Mouse (Mus musculus) neural tube, embryonic 11.5 days (tissue): ENCODE results near the gene Tcte3. TPM values are rescaled to one million over a fixed set of nuclear protein-coding genes. Genes with fewer than 3 reads are reported as not detected.
"Not testable (repeated sequence)": the region's sequence is repeated elsewhere in the genome, so short reads cannot be mapped to it uniquely, and the experiment has no call there.

ENCODE experiments used
- ATAC-seq: fragments of 200-750 bp; cut with Nextera tagmentation; 2 replicates; pipeline ENCODE4 v1.8.0; 2017; ENCODE audit warnings: moderate number of reproducible peaks, mild to moderate bottlenecking, moderate TSS enrichment, moderate library complexity; ENCODE audit not compliant: insufficient read depth, low FRiP score, low TSS enrichment
- DNase-seq: peaks from one replicate; pipeline ENCODE4 v3.0.0-alpha.2; 2015; ENCODE audit warnings: low spot score
- H3K27ac ChIP-seq: fragments of 300-500 bp; sonication (generic); 2 replicates; pipeline ENCODE4 v1.5.1; 2014; ENCODE audit warnings: low read depth, mild to moderate bottlenecking, low read length
- H3K27me3 ChIP-seq: fragments of 300-500 bp; sonication (generic); 2 replicates; pipeline ENCODE4 v1.6.1; 2014; ENCODE audit warnings: mild to moderate bottlenecking, low read length, mixed read lengths; ENCODE audit not compliant: control insufficient read depth, insufficient read depth
- H3K36me3 ChIP-seq: fragments of 300-500 bp; sonication (generic); 2 replicates; pipeline ENCODE4 v1.6.1; 2014; ENCODE audit warnings: mild to moderate bottlenecking, low read length, moderate library complexity, mixed read lengths; ENCODE audit not compliant: control insufficient read depth, insufficient read depth
- H3K4me1 ChIP-seq: fragments of 300-500 bp; sonication (generic); 2 replicates; pipeline ENCODE4 v1.6.1; 2014; ENCODE audit warnings: low read length, mixed read lengths; ENCODE audit not compliant: control insufficient read depth, insufficient read depth
- H3K4me2 ChIP-seq: fragments of 300-500 bp; sonication (generic); 2 replicates; pipeline ENCODE4 v1.6.1; 2014; ENCODE audit warnings: low read depth, mild to moderate bottlenecking, moderate library complexity
- H3K4me3 ChIP-seq: fragments of 300-500 bp; sonication (generic); 2 replicates; pipeline ENCODE4 v1.5.1; 2014; ENCODE audit warnings: low read depth, low read length
- H3K9ac ChIP-seq: fragments of 300-500 bp; sonication (generic); 2 replicates; pipeline ENCODE4 v1.6.1; 2014; ENCODE audit warnings: mild to moderate bottlenecking, low read length
- H3K9me3 ChIP-seq: fragments of 300-500 bp; sonication (generic); 2 replicates; pipeline ENCODE4 v1.6.1; 2016; ENCODE audit warnings: low read length; ENCODE audit not compliant: control insufficient read depth
- WGBS: fragments of 180-500 bp; shearing (Covaris S2); extraction: QIAGEN DNeasy Blood & Tissue Kit; methylation state at CpG from one replicate; pipeline ENCODE4 v1.1.7; 2014; 5-methylcytosine and 5-hydroxymethylcytosine counted together
- polyA plus RNA-seq: library from polyadenylated mRNA; unstranded; fragments of >200 nt; fragmentation: Nextera tagmentation; extraction: Ambion mirVana; gene quantifications from 2 replicates; pipeline ENCODE4 v1.2.1, GENCODE M21; 2014

Gene Tcte3
- polyA plus RNA-seq, 1 experiment from 2014 or later, result 1.6 TPM

DNA sequence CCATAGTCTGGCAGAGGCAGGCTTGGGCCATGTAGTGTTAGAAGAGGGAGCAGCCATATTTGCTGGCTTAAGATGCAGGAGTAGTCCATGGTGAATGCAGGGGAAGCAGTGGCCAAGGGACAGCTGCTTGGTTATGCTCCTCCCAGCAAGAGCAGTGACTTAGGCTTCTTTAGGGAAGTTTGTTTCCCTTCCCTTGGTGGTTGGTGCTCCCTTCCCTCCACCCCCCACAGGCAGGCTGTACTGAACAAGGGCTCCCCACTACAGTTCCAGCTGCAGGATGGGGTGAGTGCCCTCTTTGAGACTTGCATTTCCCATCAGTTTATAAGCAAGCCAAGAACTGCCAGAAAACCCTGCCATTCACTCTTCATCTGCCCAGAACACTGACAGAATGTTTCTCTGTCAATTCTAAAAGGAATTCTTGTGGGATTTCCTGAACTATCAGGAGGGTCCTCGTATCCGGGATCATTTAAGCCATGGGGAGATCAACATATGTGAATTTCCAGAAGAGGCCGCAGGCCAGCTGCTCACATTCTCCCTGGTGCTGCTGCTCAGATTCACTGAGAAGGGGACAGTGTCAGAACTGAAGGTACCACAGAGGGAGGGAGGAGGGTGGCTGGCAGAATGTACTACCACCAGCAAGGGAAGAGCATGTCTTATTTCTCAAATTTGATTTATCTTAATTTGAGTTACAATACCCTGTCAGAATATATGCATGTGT is 19.6 kb downstream of the Tcte3 start:
- H3K4me1 ChIP-seq, H3K27ac ChIP-seq, H3K36me3 ChIP-seq, H3K4me3 ChIP-seq, H3K27me3 ChIP-seq, H3K4me2 ChIP-seq, ATAC-seq, H3K9me3 ChIP-seq, DNase-seq, H3K9ac ChIP-seq: not testable (repeated sequence)
- WGBS, result 78% methylated on average over 3 of the region's 3 CpGs

GRCm38 (mm10) chr17:15009706-15010413 is 31.4 kb downstream of the Tcte3 start, which contains the start of gene Gm3435:
Gene Gm3435, plus strand, starts transcription at chr17:15010176.
- not testable (repeated sequence) for H3K36me3 ChIP-seq, H3K4me3 ChIP-seq, DNase-seq, H3K27me3 ChIP-seq, H3K4me1 ChIP-seq, H3K27ac ChIP-seq, H3K9ac ChIP-seq, H3K4me2 ChIP-seq, H3K9me3 ChIP-seq
- peak; percentile 97 for ATAC-seq
- WGBS, result no CpG with 5 or more reads among the region's 60 CpGs

DNA sequence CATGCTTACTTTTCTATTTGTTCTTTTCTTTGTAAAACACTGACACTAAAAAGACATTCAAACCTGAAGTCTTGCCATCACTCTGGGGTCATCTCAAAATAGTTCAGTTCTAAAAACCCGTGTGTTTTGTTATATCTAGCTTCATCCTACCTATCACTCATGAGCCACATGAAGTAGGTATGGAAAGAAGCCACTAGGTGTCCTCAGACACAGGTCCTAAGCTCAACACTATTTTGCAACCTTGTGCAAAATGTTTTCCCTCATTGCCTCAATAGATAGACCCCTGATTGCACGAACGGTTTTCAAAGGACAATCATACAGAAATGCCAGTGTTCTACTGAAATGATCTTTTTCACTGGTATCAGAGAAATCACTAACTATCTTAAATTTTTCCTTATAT is 32.2 kb downstream of the Tcte3 start:
- not testable (repeated sequence) for H3K4me2 ChIP-seq, H3K27ac ChIP-seq, H3K9me3 ChIP-seq, H3K4me3 ChIP-seq, DNase-seq, H3K27me3 ChIP-seq, H3K9ac ChIP-seq, H3K36me3 ChIP-seq, H3K4me1 ChIP-seq
- WGBS, result no CpG with 5 or more reads among the region's 3 CpGs
- ATAC-seq, result peak; percentile 31; the same call in 1 of the 2 replicates

GRCm38 (mm10) chr17:15000047-15000446 is 41.2 kb downstream of the Tcte3 start:
- not testable (repeated sequence) for H3K27ac ChIP-seq, H3K36me3 ChIP-seq, ATAC-seq, H3K4me3 ChIP-seq, DNase-seq, H3K27me3 ChIP-seq, H3K4me1 ChIP-seq, H3K9ac ChIP-seq, H3K9me3 ChIP-seq, H3K4me2 ChIP-seq
- no CpG with 5 or more reads among the region's 4 CpGs for WGBS

GRCm38 (mm10) chr17:14994140-14994539 is 47.1 kb downstream of the Tcte3 start:
- not testable (repeated sequence) for H3K27me3 ChIP-seq, H3K4me3 ChIP-seq, H3K9ac ChIP-seq, H3K4me2 ChIP-seq, H3K9me3 ChIP-seq, H3K36me3 ChIP-seq, H3K4me1 ChIP-seq, H3K27ac ChIP-seq, DNase-seq, ATAC-seq
- no CpG with 5 or more reads among the region's 5 CpGs for WGBS

DNA sequence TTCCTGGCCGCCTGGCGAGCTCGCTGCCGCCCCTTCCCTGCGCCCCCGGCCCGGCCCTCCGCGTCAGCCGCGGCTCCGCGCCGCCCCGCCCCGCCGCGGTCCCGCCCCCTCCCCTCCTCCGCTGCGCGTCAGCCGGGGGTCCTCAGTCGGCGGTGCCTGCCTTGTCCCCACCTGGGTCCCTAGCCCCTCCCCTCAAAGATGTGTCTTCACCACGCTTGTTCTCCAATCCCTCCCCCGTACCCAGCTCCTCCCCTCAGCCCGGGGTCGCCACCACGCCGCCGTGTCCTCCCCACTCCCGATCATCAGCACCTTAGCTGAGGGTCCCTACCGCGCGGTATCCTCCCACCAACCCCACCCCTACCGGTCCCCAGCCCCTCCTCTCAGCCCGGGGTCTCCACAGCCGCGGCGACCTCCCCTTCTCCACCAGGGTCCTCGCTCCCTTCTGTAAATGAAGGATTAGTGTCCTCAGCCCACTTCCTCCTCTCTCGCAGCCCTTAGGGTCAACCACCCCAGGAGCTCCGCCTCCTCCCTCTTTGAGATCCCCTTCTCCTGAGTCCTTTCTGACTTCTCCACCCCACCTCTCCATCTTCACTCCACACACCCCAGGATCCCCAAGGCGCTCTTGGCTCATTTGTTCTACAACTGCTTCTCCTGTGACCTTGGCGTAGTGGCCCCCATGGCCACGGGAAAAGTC is 48.0 kb downstream of the Tcte3 start:
- not testable (repeated sequence) for DNase-seq, H3K27me3 ChIP-seq, H3K9ac ChIP-seq, H3K4me2 ChIP-seq, H3K36me3 ChIP-seq, H3K27ac ChIP-seq, H3K4me1 ChIP-seq, H3K9me3 ChIP-seq, H3K4me3 ChIP-seq
- no CpG with 5 or more reads among the region's 47 CpGs for WGBS
- peak; percentile 90 for ATAC-seq

DNA sequence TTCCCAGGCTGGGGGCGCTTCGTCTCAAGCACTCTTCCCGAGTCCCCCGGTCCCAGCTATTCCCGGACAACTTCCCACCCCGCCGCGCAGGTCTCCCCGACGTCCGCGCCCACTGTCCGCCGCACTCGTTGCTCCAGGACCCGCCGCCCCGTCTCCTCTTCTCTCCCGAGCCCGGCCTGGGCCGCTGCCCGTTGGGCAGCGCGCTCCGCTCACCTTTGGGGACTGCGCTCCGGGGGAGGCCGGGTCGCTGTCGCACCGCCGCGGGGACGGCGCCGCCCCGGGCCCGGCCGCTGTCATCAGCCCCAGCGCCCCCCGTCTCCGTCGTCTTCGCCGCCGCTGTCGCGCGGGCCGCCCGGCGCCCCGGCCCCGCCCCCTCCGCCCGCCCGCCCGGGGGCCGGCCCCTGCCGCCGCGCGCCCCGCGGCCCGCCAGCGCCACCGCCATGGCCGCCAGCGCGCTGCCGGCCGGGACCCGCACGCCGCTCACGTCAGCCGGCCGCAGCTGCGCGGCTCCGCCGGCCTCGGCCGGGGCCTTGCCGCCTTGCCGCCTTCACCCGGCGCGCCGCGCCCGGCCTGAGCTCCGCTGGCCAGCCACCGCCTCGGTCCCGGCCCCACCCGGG is 48.7 kb downstream of the Tcte3 start:
- not testable (repeated sequence) for H3K4me3 ChIP-seq, H3K27ac ChIP-seq, H3K9me3 ChIP-seq, DNase-seq, H3K4me1 ChIP-seq, H3K27me3 ChIP-seq, H3K9ac ChIP-seq, H3K36me3 ChIP-seq, H3K4me2 ChIP-seq
- peak; percentile 73 for ATAC-seq
- no CpG with 5 or more reads among the region's 98 CpGs for WGBS

DNA sequence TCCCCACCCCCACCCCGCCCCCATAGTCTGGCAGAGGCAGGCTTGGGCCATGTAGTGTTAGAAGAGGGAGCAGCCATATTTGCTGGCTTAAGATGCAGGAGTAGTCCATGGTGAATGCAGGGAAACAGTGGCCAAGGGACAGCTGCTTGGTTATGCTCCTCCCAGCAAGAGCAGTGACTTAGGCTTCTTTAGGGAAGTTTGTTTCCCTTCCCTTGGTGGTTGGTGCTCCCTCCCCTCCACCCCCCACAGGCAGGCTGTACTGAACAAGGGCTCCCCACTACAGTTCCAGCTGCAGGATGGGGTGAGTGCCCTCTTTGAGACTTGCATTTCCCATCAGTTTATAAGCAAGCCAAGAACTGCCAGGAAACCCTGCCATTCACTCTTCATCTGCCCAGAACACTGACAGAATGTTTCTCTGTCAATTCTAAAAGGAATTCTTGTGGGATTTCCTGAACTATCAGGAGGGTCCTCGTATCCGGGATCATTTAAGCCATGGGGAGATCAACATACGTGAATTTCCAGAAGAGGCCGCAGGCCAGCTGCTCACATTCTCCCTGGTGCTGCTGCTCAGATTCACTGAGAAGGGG is 51.1 kb downstream of the Tcte3 start:
- not testable (repeated sequence) for H3K36me3 ChIP-seq, H3K4me3 ChIP-seq, H3K4me1 ChIP-seq, H3K4me2 ChIP-seq, H3K27me3 ChIP-seq, H3K9ac ChIP-seq, H3K27ac ChIP-seq, ATAC-seq, H3K9me3 ChIP-seq, DNase-seq
- WGBS, result 82% methylated on average over 4 of the region's 5 CpGs
